Mouse (Mus musculus) embryo, embryonic 11 days (tissue): ENCODE results near the gene Jsrp1.

Source experiments
- DNase-seq: peaks from one replicate; pipeline ENCODE4 v3.0.0-alpha.2; 2015

The Jsrp1 gene

GRCm38 (mm10) chr10:80808099-80808984 is 5.0 kb downstream of the Jsrp1 start:
- peak; percentile 44 for DNase-seq

- peak; percentile 88 for DNase-seq
Measured at GRCm38 (mm10) chr10:80807057-80807627, 6.2 kb downstream of the Jsrp1 start.

GRCm38 (mm10) chr10:80806341-80807056 is 6.8 kb downstream of the Jsrp1 start:
- no peak for DNase-seq

- DNase-seq = peak; percentile 79
Measured at GRCm38 (mm10) chr10:80805925-80806324, 7.4 kb downstream of the Jsrp1 start.

- DNase-seq = no peak
Measured at GRCm38 (mm10) chr10:80805322-80805721, 8.0 kb downstream of the Jsrp1 start.

GRCm38 (mm10) chr10:80804916-80805315 is 8.4 kb downstream of the Jsrp1 start, which contains the start of gene Amh:
Gene Amh, plus strand, starts transcription at chr10:80805243.
- DNase-seq = no peak

GRCm38 (mm10) chr10:80804340-80804739 is 9.0 kb downstream of the Jsrp1 start:
- no peak for DNase-seq

- DNase-seq = no peak
Measured at GRCm38 (mm10) chr10:80802996-80803395, 10.3 kb downstream of the Jsrp1 start.

- DNase-seq = no peak
Measured at GRCm38 (mm10) chr10:80802204-80802912, 10.9 kb downstream of the Jsrp1 start.

GRCm38 (mm10) chr10:80799070-80799566 is 14.2 kb downstream of the Jsrp1 start:
- no peak for DNase-seq

- DNase-seq = peak; percentile 98
Measured at GRCm38 (mm10) chr10:80798150-80799006, 14.9 kb downstream of the Jsrp1 start, which contains the start of the genes Sf3a2 and Plekhj1. Gene Sf3a2, plus strand, starts transcription at chr10:80798198. Gene Plekhj1, minus strand, starts transcription at chr10:80798626.

- DNase-seq = peak; percentile 81
Measured at GRCm38 (mm10) chr10:80797186-80798149, 15.8 kb downstream of the Jsrp1 start.

- DNase-seq = no peak
Measured at GRCm38 (mm10) chr10:80796307-80796848, 16.9 kb downstream of the Jsrp1 start.

GRCm38 (mm10) chr10:80794750-80795149 is 18.5 kb downstream of the Jsrp1 start:
- no peak for DNase-seq

- no peak for DNase-seq
Measured at GRCm38 (mm10) chr10:80793803-80794202, 19.5 kb downstream of the Jsrp1 start.

GRCm38 (mm10) chr10:80793033-80793784 is 20.1 kb downstream of the Jsrp1 start:
- no peak for DNase-seq

GRCm38 (mm10) chr10:80792175-80793032 is 20.9 kb downstream of the Jsrp1 start:
- no peak for DNase-seq
